23 mouse cellular contexts compared by ENCODE assay signal in the genomic region with DNA sequence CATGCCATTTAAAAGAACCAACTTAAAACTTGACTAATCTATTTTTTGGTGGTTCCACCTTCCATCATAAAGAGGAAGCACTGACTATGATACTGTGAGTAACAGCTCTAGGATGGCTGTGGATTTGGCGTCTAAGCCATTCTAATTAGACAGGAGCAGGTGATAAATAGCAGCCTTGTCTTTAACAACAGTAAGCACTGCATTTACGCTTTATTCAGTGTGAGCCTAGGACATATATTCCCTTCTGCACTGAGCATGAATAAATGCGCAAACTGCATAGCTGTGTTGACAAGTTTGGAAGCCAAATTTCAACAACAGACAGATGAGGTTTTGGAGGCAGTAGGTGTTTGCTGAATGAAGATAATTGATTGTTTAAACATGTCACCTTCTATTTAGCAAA.
DNase-seq lines count a peak whose midpoint lies in the region; ATAC-seq and TF ChIP-seq lines count a peak whose summit lies in the region.
"Had no signal": no experiment of that assay in that cellular context is flagged by ENCODE, and none has a peak within 500 bp of the region (broad histone marks: within the 10 kb centered on the region; RNA-seq: fewer than 3 reads in every experiment).

No protein-coding gene starts in this region.

- 67% methylated on average over 3 of the region's 3 CpGs for WGBS in forebrain, embryonic 13.5 days
- WGBS in forebrain, embryonic 12.5 days: 81% methylated on average over 3 of the region's 3 CpGs
- WGBS in forebrain, embryonic 15.5 days: 51% methylated on average over 3 of the region's 3 CpGs
- WGBS in forebrain, embryonic 11.5 days: 84% methylated on average over 3 of the region's 3 CpGs
- 51% methylated on average over 3 of the region's 3 CpGs for WGBS in forebrain, embryonic 16.5 days
- 62% methylated on average over 3 of the region's 3 CpGs for WGBS in lung, postnatal 0 days

- TF ChIP-seq EP300 in lung, postnatal 0 days (IDR thresholded peaks at IDR 0.05): no peak

- H3K27me3 ChIP-seq in forebrain, embryonic 13.5 days: no peaks in the 10 kb centered on the region
- H3K27me3 ChIP-seq in forebrain, embryonic 12.5 days: no peaks in the 10 kb centered on the region
- no peaks in the 10 kb centered on the region for H3K27me3 ChIP-seq in forebrain, embryonic 15.5 days
- no peaks in the 10 kb centered on the region for H3K27me3 ChIP-seq in forebrain, embryonic 11.5 days (ENCODE audit: control insufficient read depth, insufficient read depth, low read length)
- no peaks in the 10 kb centered on the region for H3K27me3 ChIP-seq in forebrain, embryonic 16.5 days (replicated peaks; ENCODE audit: control insufficient read depth, insufficient read depth, low read length)
- H3K27me3 ChIP-seq in lung, postnatal 0 days (replicated peaks; ENCODE audit: insufficient read depth, low read length): no peaks in the 10 kb centered on the region
- H3K27me3 ChIP-seq: CH12.LX; embryonic facial prominence, embryonic 12.5 days; Patski had no signal

- no peak overlapping the region for H3K9ac ChIP-seq in forebrain, embryonic 13.5 days
- H3K9ac ChIP-seq in forebrain, embryonic 12.5 days: no peak overlapping the region
- no peak overlapping the region for H3K9ac ChIP-seq in forebrain, embryonic 15.5 days (replicated peaks)
- no peak overlapping the region for H3K9ac ChIP-seq in forebrain, embryonic 11.5 days (ENCODE audit: low read length)
- no peak overlapping the region for H3K9ac ChIP-seq in forebrain, embryonic 16.5 days (replicated peaks; ENCODE audit: low read depth, low read length)
- no peak overlapping the region for H3K9ac ChIP-seq in lung, postnatal 0 days (replicated peaks; ENCODE audit: low read depth)
- H3K9ac ChIP-seq: embryonic facial prominence, embryonic 12.5 days had no signal

- no peak overlapping the region for H3K27ac ChIP-seq in forebrain, embryonic 13.5 days
- no peak overlapping the region for H3K27ac ChIP-seq in forebrain, embryonic 12.5 days
- no peak overlapping the region for H3K27ac ChIP-seq in forebrain, embryonic 15.5 days (replicated peaks)
- H3K27ac ChIP-seq in forebrain, embryonic 11.5 days (ENCODE audit: low read depth, low read length): no peak overlapping the region
- no peak overlapping the region for H3K27ac ChIP-seq in forebrain, embryonic 16.5 days (ENCODE audit: low read length)
- no peak overlapping the region for H3K27ac ChIP-seq in lung, postnatal 0 days (ENCODE audit: low read length)
- H3K27ac ChIP-seq: embryonic facial prominence, embryonic 10.5 days; embryonic facial prominence, embryonic 12.5 days had no signal

- no peaks in the 10 kb centered on the region for H3K9me3 ChIP-seq in forebrain, embryonic 13.5 days (replicated peaks)
- H3K9me3 ChIP-seq in forebrain, embryonic 12.5 days: no peaks in the 10 kb centered on the region
- H3K9me3 ChIP-seq in forebrain, embryonic 15.5 days: no peaks in the 10 kb centered on the region
- no peaks in the 10 kb centered on the region for H3K9me3 ChIP-seq in forebrain, embryonic 11.5 days (ENCODE audit: control insufficient read depth, low read length)
- no peaks in the 10 kb centered on the region for H3K9me3 ChIP-seq in forebrain, embryonic 16.5 days (ENCODE audit: control insufficient read depth, low read length)
- H3K9me3 ChIP-seq in lung, postnatal 0 days (ENCODE audit: low read length): no peaks in the 10 kb centered on the region
- H3K9me3 ChIP-seq: embryonic facial prominence, embryonic 10.5 days; embryonic facial prominence, embryonic 12.5 days; G1E had no signal

- no peak for DNase-seq in forebrain, embryonic 11.5 days (ENCODE audit: low spot score)
- DNase-seq in lung, postnatal 0 days (ENCODE audit: low spot score): no peak
- DNase-seq in yolk sac, embryonic 10.5 days (ENCODE audit: low spot score): no peak
- DNase-seq: adrenal gland, adult 8-10 months; adrenal gland, postnatal 14 days; adrenal gland, postnatal 36 days; B cell, adult 2 months; cerebellum, adult 11-12 months; cerebellum, adult 2 months; cerebellum, adult 9-10 months; cerebellum, postnatal 10 days; cerebellum, postnatal 25 days had no signal

- H3K4me3 ChIP-seq in forebrain, embryonic 13.5 days: no peak overlapping the region
- H3K4me3 ChIP-seq in forebrain, embryonic 12.5 days (replicated peaks): no peak overlapping the region
- no peak overlapping the region for H3K4me3 ChIP-seq in forebrain, embryonic 15.5 days
- no peak overlapping the region for H3K4me3 ChIP-seq in forebrain, embryonic 11.5 days (ENCODE audit: low read depth, low read length)
- no peak overlapping the region for H3K4me3 ChIP-seq in forebrain, embryonic 16.5 days (replicated peaks; ENCODE audit: low read length)
- no peak overlapping the region for H3K4me3 ChIP-seq in lung, postnatal 0 days (ENCODE audit: low read depth, low read length)
- H3K4me3 ChIP-seq: embryonic facial prominence, embryonic 10.5 days; embryonic facial prominence, embryonic 12.5 days had no signal

- H3K36me3 ChIP-seq in forebrain, embryonic 13.5 days (ENCODE audit: poor library complexity, severe bottlenecking): no peaks in the 10 kb centered on the region
- no peaks in the 10 kb centered on the region for H3K36me3 ChIP-seq in forebrain, embryonic 12.5 days (replicated peaks)
- H3K36me3 ChIP-seq in forebrain, embryonic 15.5 days: no peaks in the 10 kb centered on the region
- H3K36me3 ChIP-seq in forebrain, embryonic 11.5 days (ENCODE audit: control insufficient read depth, insufficient read depth, low read length): no peaks in the 10 kb centered on the region
- no peaks in the 10 kb centered on the region for H3K36me3 ChIP-seq in forebrain, embryonic 16.5 days (ENCODE audit: control insufficient read depth, insufficient read depth)
- no peaks in the 10 kb centered on the region for H3K36me3 ChIP-seq in lung, postnatal 0 days (ENCODE audit: insufficient read depth, low read length)
- H3K36me3 ChIP-seq: embryonic facial prominence, embryonic 10.5 days; embryonic facial prominence, embryonic 12.5 days; G1E had no signal

- peak; percentile 62; the same call in 1 of the 2 replicates for ATAC-seq in forebrain, embryonic 13.5 days
- ATAC-seq in forebrain, embryonic 12.5 days (ENCODE audit: low FRiP score): no peak
- ATAC-seq in forebrain, embryonic 15.5 days (replicated peaks): peak; percentile 60
- ATAC-seq in forebrain, embryonic 11.5 days (replicated peaks; ENCODE audit: low FRiP score): no peak
- peak; percentile 38; the same call in 1 of the 2 replicates for ATAC-seq in forebrain, embryonic 16.5 days
- ATAC-seq in lung, postnatal 0 days: no peak
- ATAC-seq: activated CD4-positive, CD25-positive, alpha-beta regulatory T cell, adult 4 months; CD4-positive, CD25-positive, alpha-beta regulatory T cell, adult 4 months; Patski had no signal

- H3K4me1 ChIP-seq in forebrain, embryonic 13.5 days: no peaks in the 10 kb centered on the region
- H3K4me1 ChIP-seq in forebrain, embryonic 12.5 days: no peaks in the 10 kb centered on the region
- H3K4me1 ChIP-seq in forebrain, embryonic 15.5 days: no peaks in the 10 kb centered on the region
- no peaks in the 10 kb centered on the region for H3K4me1 ChIP-seq in forebrain, embryonic 11.5 days (replicated peaks; ENCODE audit: control insufficient read depth, insufficient read depth, low read length)
- no peaks in the 10 kb centered on the region for H3K4me1 ChIP-seq in forebrain, embryonic 16.5 days (replicated peaks; ENCODE audit: control insufficient read depth, insufficient read depth, low read length)
- H3K4me1 ChIP-seq in lung, postnatal 0 days (ENCODE audit: insufficient read depth, low read depth, low read length): no peaks in the 10 kb centered on the region
- H3K4me1 ChIP-seq: embryonic facial prominence, embryonic 10.5 days; embryonic facial prominence, embryonic 12.5 days had no signal

- H3K4me2 ChIP-seq in forebrain, embryonic 13.5 days: no peak overlapping the region
- H3K4me2 ChIP-seq in forebrain, embryonic 12.5 days: no peak overlapping the region
- H3K4me2 ChIP-seq in forebrain, embryonic 15.5 days (replicated peaks): no peak overlapping the region
- H3K4me2 ChIP-seq in forebrain, embryonic 11.5 days (ENCODE audit: low read depth, low read length, severe bottlenecking): no peak overlapping the region
- H3K4me2 ChIP-seq in forebrain, embryonic 16.5 days (ENCODE audit: low read length): no peak overlapping the region
- no peak overlapping the region for H3K4me2 ChIP-seq in lung, postnatal 0 days (replicated peaks; ENCODE audit: low read depth, low read length)
- H3K4me2 ChIP-seq: embryonic facial prominence, embryonic 12.5 days had no signal

- no peak for TF ChIP-seq CTCF in lung, postnatal 0 days (IDR thresholded peaks at IDR 0.05)

Comparison
In these comparisons a context has a peak if more than half of its experiments do, and no peak if none do; other contexts are left out.
1. ATAC-seq: peak in forebrain, embryonic 13.5 days (single experiment), forebrain, embryonic 15.5 days (single experiment) and forebrain, embryonic 16.5 days (single experiment); none in forebrain, embryonic 12.5 days (single experiment), forebrain, embryonic 11.5 days (single experiment) and lung, postnatal 0 days (single experiment).